Mouse (Mus musculus) embryo, embryonic 11.5 days (tissue): ENCODE results near the gene Tns2.

Experiments used
- DNase-seq: peaks from one replicate; pipeline ENCODE4 v3.0.0-alpha.2; 2012; ENCODE audit warnings: low read depth, low spot score

The Tns2 gene

GRCm38 (mm10) chr15:102091688-102092087 lies 8.5 kb upstream of the Tns2 start:
- DNase-seq: no peak

- DNase-seq: no peak
Measured at GRCm38 (mm10) chr15:102092222-102092621, 8.0 kb upstream of the Tns2 start.

- no peak for DNase-seq
Measured at GRCm38 (mm10) chr15:102094157-102094556, 6.1 kb upstream of the Tns2 start.

GRCm38 (mm10) chr15:102094988-102095387 lies 5.2 kb upstream of the Tns2 start:
- DNase-seq: no peak

GRCm38 (mm10) chr15:102097147-102097915 lies 2.9 kb upstream of the Tns2 start:
- no peak for DNase-seq

- no peak for DNase-seq
Measured at GRCm38 (mm10) chr15:102097991-102098555, 2.1 kb upstream of the Tns2 start.

GRCm38 (mm10) chr15:102099260-102099659 lies 953 bp upstream of the Tns2 start:
- DNase-seq: no peak

GRCm38 (mm10) chr15:102099771-102100160 lies 447 bp upstream of the Tns2 start:
- DNase-seq: no peak

- DNase-seq: no peak
Measured at GRCm38 (mm10) chr15:102100996-102101671, 921 bp downstream of the Tns2 start.

GRCm38 (mm10) chr15:102101672-102102541 lies 1.7 kb downstream of the Tns2 start:
- no peak for DNase-seq

GRCm38 (mm10) chr15:102102548-102103121 lies 2.4 kb downstream of the Tns2 start:
- DNase-seq: no peak

GRCm38 (mm10) chr15:102103371-102103946 lies 3.2 kb downstream of the Tns2 start:
- no peak for DNase-seq

GRCm38 (mm10) chr15:102103947-102104555 lies 3.8 kb downstream of the Tns2 start:
- no peak for DNase-seq

- DNase-seq: no peak
Measured at GRCm38 (mm10) chr15:102105360-102105759, 5.1 kb downstream of the Tns2 start.

- DNase-seq: no peak
Measured at GRCm38 (mm10) chr15:102105764-102106730, 5.8 kb downstream of the Tns2 start.

GRCm38 (mm10) chr15:102106754-102107456 lies 6.7 kb downstream of the Tns2 start:
- no peak for DNase-seq

GRCm38 (mm10) chr15:102107689-102108573 lies 7.7 kb downstream of the Tns2 start:
- no peak for DNase-seq
